Mouse (Mus musculus): ENCODE measurements around the gene Fads2. TPM values are rescaled to one million over a fixed set of nuclear protein-coding genes. Genes with fewer than 3 reads are reported as not detected.
A peak's percentile ranks its signal among the peaks of the same experiment; 100 is the strongest.

Gene Fads2
- total RNA-seq, 2 experiments from 2014 or later = 5.2 to 5.5 TPM

- no peak for DNase-seq
Observed at GRCm38 (mm10) chr19:10104234-10104633, 2.7 kb upstream of the Fads2 start.

GRCm38 (mm10) chr19:10102054-10102700 lies 631 bp upstream of the Fads2 start:
- DNase-seq = peak; percentile 14 to 35

- peak; percentile 80 to 83 for DNase-seq
Observed at GRCm38 (mm10) chr19:10100631-10101071, 895 bp downstream of the Fads2 start.

GRCm38 (mm10) chr19:10097826-10098225 lies 3.7 kb downstream of the Fads2 start:
- no peak for DNase-seq

GRCm38 (mm10) chr19:10096371-10096876 lies 5.1 kb downstream of the Fads2 start:
- DNase-seq = no peak

GRCm38 (mm10) chr19:10094695-10095094 lies 6.9 kb downstream of the Fads2 start:
- DNase-seq = no peak

GRCm38 (mm10) chr19:10093829-10094228 lies 7.7 kb downstream of the Fads2 start:
- DNase-seq = no peak

- DNase-seq = no peak
Observed at GRCm38 (mm10) chr19:10086976-10087375, 14.6 kb downstream of the Fads2 start.

- peak in 1 of 2 experiments; percentile 49 for DNase-seq
Observed at GRCm38 (mm10) chr19:10085454-10085853, 16.1 kb downstream of the Fads2 start.

- DNase-seq = peak in 1 of 2 experiments; percentile 50
Observed at GRCm38 (mm10) chr19:10082105-10082504, 19.4 kb downstream of the Fads2 start.

- DNase-seq = no peak
Observed at GRCm38 (mm10) chr19:10080384-10080783, 21.2 kb downstream of the Fads2 start.

GRCm38 (mm10) chr19:10078392-10078791 lies 23.2 kb downstream of the Fads2 start:
- DNase-seq = no peak

GRCm38 (mm10) chr19:10073145-10073544 lies 28.4 kb downstream of the Fads2 start:
- no peak for DNase-seq

GRCm38 (mm10) chr19:10071892-10072291 lies 29.7 kb downstream of the Fads2 start:
- no peak for DNase-seq

GRCm38 (mm10) chr19:10071166-10071565 lies 30.4 kb downstream of the Fads2 start:
- no peak for DNase-seq

GRCm38 (mm10) chr19:10070186-10070980 lies 31.2 kb downstream of the Fads2 start:
- DNase-seq = no peak

GRCm38 (mm10) chr19:10067701-10068100 lies 33.8 kb downstream of the Fads2 start:
- no peak for DNase-seq

- DNase-seq = no peak
Observed at GRCm38 (mm10) chr19:10066502-10066901, 35.0 kb downstream of the Fads2 start.

GRCm38 (mm10) chr19:10066189-10066500 lies 35.4 kb downstream of the Fads2 start:
- no peak for DNase-seq

- no peak for DNase-seq
Observed at GRCm38 (mm10) chr19:10065465-10066188, 35.9 kb downstream of the Fads2 start.

- no peak for DNase-seq
Observed at GRCm38 (mm10) chr19:10064173-10065012, 37.2 kb downstream of the Fads2 start.

- no peak for DNase-seq
Observed at GRCm38 (mm10) chr19:10062862-10063261, 38.7 kb downstream of the Fads2 start.
